Comparison of ENCODE assay signal across 12 mouse cellular contexts in the genomic region with DNA sequence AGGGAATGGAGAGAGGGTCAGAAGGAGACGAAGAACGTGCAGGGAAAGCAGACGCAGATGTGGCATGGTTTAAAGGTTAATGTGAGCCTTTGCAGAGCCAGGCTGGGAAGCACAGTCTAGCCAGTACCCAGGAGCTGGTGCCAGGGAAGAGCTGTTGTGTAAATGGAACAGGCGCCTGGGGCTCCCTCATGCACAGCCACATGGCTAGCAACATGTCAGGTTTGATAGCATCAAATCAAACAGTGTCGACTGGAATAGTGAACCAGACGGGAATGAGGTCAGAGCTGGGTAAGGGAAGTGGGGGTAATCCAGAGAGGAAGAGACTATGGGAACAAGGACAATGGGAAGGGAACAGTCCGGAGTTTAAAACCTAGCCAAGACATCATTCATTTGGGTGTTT.
A peak's percentile ranks its signal among the peaks of the same experiment; 100 is the strongest.
DNase-seq lines count a peak whose midpoint lies in the region.
"Had no signal": no experiment of that assay in that cellular context is flagged by ENCODE, and none has a peak within 500 bp of the region (broad histone marks: within the 10 kb centered on the region; RNA-seq: fewer than 3 reads in every experiment).

No protein-coding gene starts in this region.

- no peak overlapping the region for H3K4me3 ChIP-seq in heart, embryonic 10.5 days
- H3K4me3 ChIP-seq: embryonic facial prominence, embryonic 13.5 days; liver, embryonic 12.5 days; megakaryocyte, embryonic 14.5 days had no signal

- WGBS in heart, embryonic 10.5 days, result 66% methylated on average over 7 of the region's 7 CpGs

- DNase-seq in heart, adult 18-20 months, result peak; percentile 16 to 27
- no peak for DNase-seq in heart, embryonic 10.5 days (ENCODE audit: low spot score)
- DNase-seq in layer of hippocampus, postnatal 10 days (ENCODE audit: low spot score in 2 of 2), result peak; percentile 27 to 36
- no peak for DNase-seq in layer of hippocampus, postnatal 36 days
- peak; percentile 26 for DNase-seq in brain, adult 2 months (ENCODE audit: low read depth, low spot score)
- peak; percentile 5 to 26 for DNase-seq in lung, postnatal 4 days
- DNase-seq in thymus, postnatal 36 days, result no peak
- DNase-seq in right cerebral cortex, postnatal 36 days (ENCODE audit: low spot score in 2 of 2), result no peak
- DNase-seq: right cerebral cortex, adult 18-20 months had no signal

- H3K4me1 ChIP-seq in heart, embryonic 10.5 days, result peaks cover 11% of the 10 kb centered on the region
- H3K4me1 ChIP-seq: embryonic facial prominence, embryonic 13.5 days; liver, embryonic 12.5 days; megakaryocyte, embryonic 14.5 days had no signal

- no peaks in the 10 kb centered on the region for H3K9me3 ChIP-seq in heart, embryonic 10.5 days
- H3K9me3 ChIP-seq: liver, embryonic 12.5 days had no signal

- no peaks in the 10 kb centered on the region for H3K36me3 ChIP-seq in heart, embryonic 10.5 days
- H3K36me3 ChIP-seq: liver, embryonic 12.5 days had no signal

- H3K27ac ChIP-seq in heart, embryonic 10.5 days, result no peak overlapping the region
- H3K27ac ChIP-seq: embryonic facial prominence, embryonic 13.5 days; liver, embryonic 12.5 days had no signal

- no peaks in the 10 kb centered on the region for H3K27me3 ChIP-seq in heart, embryonic 10.5 days (ENCODE audit: insufficient read depth, poor library complexity, severe bottlenecking)
- H3K27me3 ChIP-seq: embryonic facial prominence, embryonic 13.5 days; liver, embryonic 12.5 days; megakaryocyte, embryonic 14.5 days had no signal

Comparison
In these comparisons a context has a peak if more than half of its experiments do, and no peak if none do; other contexts are left out.
1. DNase-seq: peak in heart, adult 18-20 months (2 of 2), layer of hippocampus, postnatal 10 days (2 of 2), brain, adult 2 months (single experiment) and lung, postnatal 4 days (2 of 2); none in heart, embryonic 10.5 days (single experiment), layer of hippocampus, postnatal 36 days (0 of 2), thymus, postnatal 36 days (0 of 2) and right cerebral cortex, postnatal 36 days (0 of 2).